ENCODE assay signal across 10 mouse cellular contexts in genomic region chr6:131434088-131434487, GRCm38 (mm10). TPM values are rescaled to one million over a fixed set of nuclear protein-coding genes. Genes with fewer than 3 reads are reported as not detected.
DNase-seq lines count a peak whose midpoint lies in the region; ATAC-seq and TF ChIP-seq lines count a peak whose summit lies in the region.
"Had no signal": no experiment of that assay in that cellular context is flagged by ENCODE, and none has a peak within 500 bp of the region (broad histone marks: within the 10 kb centered on the region; RNA-seq: fewer than 3 reads in every experiment).

No protein-coding gene starts in this region.

- H3K9me3 ChIP-seq in neural tube, embryonic 11.5 days (ENCODE audit: control insufficient read depth, low read length) = no peaks in the 10 kb centered on the region
- H3K9me3 ChIP-seq in hindbrain, embryonic 10.5 days = 0 out of 2 replicates have a peak, but pooled peaks cover 8% of the 10 kb centered on the region
- no peaks in the 10 kb centered on the region for H3K9me3 ChIP-seq in liver, embryonic 15.5 days (replicated peaks)
- H3K9me3 ChIP-seq in stomach, postnatal 0 days (ENCODE audit: control insufficient read depth, low read length) = no peaks in the 10 kb centered on the region

- no peak overlapping the region for H3K27ac ChIP-seq in neural tube, embryonic 11.5 days (ENCODE audit: low read depth, low read length)
- H3K27ac ChIP-seq in hindbrain, embryonic 10.5 days = no peak overlapping the region
- H3K27ac ChIP-seq in liver, embryonic 15.5 days (replicated peaks) = no peak overlapping the region
- no peak overlapping the region for H3K27ac ChIP-seq in stomach, postnatal 0 days (replicated peaks)

- H3K4me3 ChIP-seq in neural tube, embryonic 11.5 days (ENCODE audit: low read depth, low read length) = peak overlapping the region; percentile 34
- H3K4me3 ChIP-seq in hindbrain, embryonic 10.5 days = peak overlapping the region; percentile 57
- no peak overlapping the region for H3K4me3 ChIP-seq in liver, embryonic 15.5 days (replicated peaks)
- H3K4me3 ChIP-seq in stomach, postnatal 0 days (ENCODE audit: low read depth, low read length) = peak overlapping the region; percentile 44

- no peaks in the 10 kb centered on the region for H3K27me3 ChIP-seq in neural tube, embryonic 11.5 days (ENCODE audit: control insufficient read depth, insufficient read depth, low read length)
- peaks cover 16% of the 10 kb centered on the region for H3K27me3 ChIP-seq in hindbrain, embryonic 10.5 days (ENCODE audit: insufficient read depth, poor library complexity, severe bottlenecking)
- H3K27me3 ChIP-seq in liver, embryonic 15.5 days = peaks cover 28% of the 10 kb centered on the region
- H3K27me3 ChIP-seq in stomach, postnatal 0 days (ENCODE audit: control insufficient read depth, insufficient read depth, low read length) = no peaks in the 10 kb centered on the region

- H3K4me2 ChIP-seq in neural tube, embryonic 11.5 days (ENCODE audit: low read depth) = peak overlapping the region; percentile 76
- H3K4me2 ChIP-seq in liver, embryonic 15.5 days = peak overlapping the region; percentile 46; the same call in 1 of the 2 replicates
- peak overlapping the region; percentile 75 for H3K4me2 ChIP-seq in stomach, postnatal 0 days (replicated peaks; ENCODE audit: low read depth)

- no peaks in the 10 kb centered on the region for H3K36me3 ChIP-seq in neural tube, embryonic 11.5 days (ENCODE audit: control insufficient read depth, insufficient read depth, low read length)
- no peaks in the 10 kb centered on the region for H3K36me3 ChIP-seq in hindbrain, embryonic 10.5 days
- no peaks in the 10 kb centered on the region for H3K36me3 ChIP-seq in liver, embryonic 15.5 days (replicated peaks)
- H3K36me3 ChIP-seq in stomach, postnatal 0 days (ENCODE audit: control insufficient read depth, insufficient read depth, low read length) = no peaks in the 10 kb centered on the region

- ATAC-seq in neural tube, embryonic 11.5 days (ENCODE audit: insufficient read depth, low FRiP score, low TSS enrichment) = no peak
- ATAC-seq in liver, embryonic 15.5 days (ENCODE audit: insufficient read depth) = no peak
- no peak for ATAC-seq in stomach, postnatal 0 days (ENCODE audit: low FRiP score, low TSS enrichment)

- DNase-seq in neural tube, embryonic 11.5 days (ENCODE audit: low spot score) = no peak
- DNase-seq in neural tube, embryonic 10.5 days (ENCODE audit: extremely low spot score, low spot score) = no peak
- no peak for DNase-seq in hindbrain, embryonic 10.5 days (ENCODE audit: low spot score)
- no peak for DNase-seq in stomach, postnatal 0 days (ENCODE audit: low spot score)
- DNase-seq in left cerebral cortex, postnatal 25 days (ENCODE audit: low spot score in 2 of 2) = no peak
- no peak for DNase-seq in adrenal gland, adult 8-10 months

- no peaks in the 10 kb centered on the region for H3K4me1 ChIP-seq in neural tube, embryonic 11.5 days (ENCODE audit: control insufficient read depth, insufficient read depth, low read length)
- H3K4me1 ChIP-seq in hindbrain, embryonic 10.5 days (replicated peaks) = peaks cover 6% of the 10 kb centered on the region; the same call in 1 of the 2 replicates
- no peaks in the 10 kb centered on the region for H3K4me1 ChIP-seq in liver, embryonic 15.5 days (replicated peaks)
- H3K4me1 ChIP-seq in stomach, postnatal 0 days (replicated peaks; ENCODE audit: control insufficient read depth, insufficient read depth) = no peaks in the 10 kb centered on the region

- TF ChIP-seq CTCF in stomach, postnatal 0 days (IDR thresholded peaks at IDR 0.05; ENCODE audit: low read depth) = no peak

- TF ChIP-seq EP300 in stomach, postnatal 0 days (optimal IDR thresholded peaks at IDR 0.05) = no peak

- intact Hi-C loops in left cerebral cortex, postnatal 25 days (cut with DNase I) = no loop called here

- WGBS in neural tube, embryonic 11.5 days = 77% methylated on average over 1 of the region's 1 CpGs
- 53% methylated on average over 1 of the region's 1 CpGs for WGBS in hindbrain, embryonic 10.5 days
- WGBS in liver, embryonic 15.5 days (ENCODE audit: insufficient replicate concordance) = 47% methylated on average over 1 of the region's 1 CpGs
- WGBS in stomach, postnatal 0 days = 70% methylated on average over 1 of the region's 1 CpGs

- peak overlapping the region; percentile 68 for H3K9ac ChIP-seq in neural tube, embryonic 11.5 days (ENCODE audit: low read length)
- H3K9ac ChIP-seq in liver, embryonic 15.5 days = no peak overlapping the region
- 0 out of 2 replicates have a peak overlapping the region, but pooled peaks have one; percentile 63 for H3K9ac ChIP-seq in stomach, postnatal 0 days (ENCODE audit: low read length)

RNA-seq across cellular contexts. Expression of gene Ybx3, which starts 45.8 kb away (rescaled TPM):
- polyA plus RNA-seq in neural tube, embryonic 11.5 days (2014; fragmentation: Nextera tagmentation; extraction: Ambion mirVana) = 57.0 and 62.7 TPM in 2 replicates
- polyA plus RNA-seq in hindbrain, embryonic 10.5 days (2016; fragmentation: Nextera tagmentation; extraction: Ambion mirVana) = 20.9 and 39.8 TPM in 2 replicates
- polyA plus RNA-seq in liver, embryonic 15.5 days (2015; fragmentation: Nextera tagmentation; extraction: Ambion mirVana) = 55.6 and 57.5 TPM in 2 replicates
- polyA plus RNA-seq in stomach, postnatal 0 days (2015; fragmentation: Nextera tagmentation; extraction: Ambion mirVana) = 67.0 and 93.9 TPM in 2 replicates
- total RNA-seq in left cerebral cortex, postnatal 25 days (2021) = 10 to 100 TPM; 45.7 to 48.8 TPM
- 100 to 1,000 TPM in 3 of 4 experiments, 10 to 100 TPM in 1; 88.8 to 159 (median 120) TPM for total RNA-seq in adrenal gland, adult 8-10 months (2022)

RNA-seq across cellular contexts. Expression of gene 5430401F13Rik, which starts 52.1 kb away (rescaled TPM):
- not detected in 2 replicates for polyA plus RNA-seq in neural tube, embryonic 11.5 days (2014; fragmentation: Nextera tagmentation; extraction: Ambion mirVana)
- not detected in 2 replicates for polyA plus RNA-seq in hindbrain, embryonic 10.5 days (2016; fragmentation: Nextera tagmentation; extraction: Ambion mirVana)
- polyA plus RNA-seq in liver, embryonic 15.5 days (2015; fragmentation: Nextera tagmentation; extraction: Ambion mirVana) = not detected in 2 replicates
- not detected in 2 replicates for polyA plus RNA-seq in stomach, postnatal 0 days (2015; fragmentation: Nextera tagmentation; extraction: Ambion mirVana)
- total RNA-seq in left cerebral cortex, postnatal 25 days (2021) = not detected
- total RNA-seq in adrenal gland, adult 8-10 months (2022) = not detected
- polyA plus RNA-seq: large intestine, adult 2 months; small intestine, adult 2 months; urinary bladder, adult 2 months had no signal

RNA-seq across cellular contexts. Expression of gene Gm6619, which starts 52.1 kb away (rescaled TPM):
- polyA plus RNA-seq in neural tube, embryonic 11.5 days (2014; fragmentation: Nextera tagmentation; extraction: Ambion mirVana) = not detected in 2 replicates
- polyA plus RNA-seq in hindbrain, embryonic 10.5 days (2016; fragmentation: Nextera tagmentation; extraction: Ambion mirVana) = not detected in 2 replicates
- not detected in 2 replicates for polyA plus RNA-seq in liver, embryonic 15.5 days (2015; fragmentation: Nextera tagmentation; extraction: Ambion mirVana)
- polyA plus RNA-seq in stomach, postnatal 0 days (2015; fragmentation: Nextera tagmentation; extraction: Ambion mirVana) = not detected in 2 replicates
- total RNA-seq in left cerebral cortex, postnatal 25 days (2021) = not detected
- not detected for total RNA-seq in adrenal gland, adult 8-10 months (2022)
- polyA plus RNA-seq: large intestine, adult 2 months; small intestine, adult 2 months; urinary bladder, adult 2 months had no signal
